Mouse (Mus musculus): Measurements from ENCODE around the gene Chmp3. TPM values are rescaled to one million over a fixed set of nuclear protein-coding genes. Genes with fewer than 3 reads are reported as not detected.
A peak's percentile ranks its signal among the peaks of the same experiment; 100 is the strongest.

Chmp3 gene
- polyA plus RNA-seq, 1 experiment: 114 TPM

GRCm38 (mm10) chr6:71607756-71608155, 64.2 kb downstream of the Chmp3 start:
- DNase-seq (ENCODE audit: extremely low spot score in 1 of 2, low spot score in 1 of 2): peak in 1 of 2 experiments; percentile 52

GRCm38 (mm10) chr6:71608994-71609393, 65.4 kb downstream of the Chmp3 start:
- no peak for DNase-seq (ENCODE audit: extremely low spot score in 1 of 2, low spot score in 1 of 2)

GRCm38 (mm10) chr6:71609968-71610367, 66.4 kb downstream of the Chmp3 start:
- peak; percentile 50 to 65 for DNase-seq (ENCODE audit: extremely low spot score in 1 of 2, low spot score in 1 of 2)

GRCm38 (mm10) chr6:71613225-71613624, 69.6 kb downstream of the Chmp3 start:
- no peak for DNase-seq (ENCODE audit: extremely low spot score in 1 of 2, low spot score in 1 of 2)

- no peak for DNase-seq (ENCODE audit: extremely low spot score in 1 of 2, low spot score in 1 of 2)
These were observed 73.4 kb downstream of the Chmp3 start for GRCm38 (mm10) chr6:71616959-71617358.

- no peak for DNase-seq (ENCODE audit: extremely low spot score in 1 of 2, low spot score in 1 of 2)
These were observed 78.0 kb downstream of the Chmp3 start for GRCm38 (mm10) chr6:71621551-71621950.

- peak in 1 of 2 experiments; percentile 42 for DNase-seq (ENCODE audit: extremely low spot score in 1 of 2, low spot score in 1 of 2)
These were observed 78.4 kb downstream of the Chmp3 start for GRCm38 (mm10) chr6:71621981-71622380.

GRCm38 (mm10) chr6:71624723-71625122, 81.1 kb downstream of the Chmp3 start:
- DNase-seq (ENCODE audit: extremely low spot score in 1 of 2, low spot score in 1 of 2): no peak

- no peak for DNase-seq (ENCODE audit: extremely low spot score in 1 of 2, low spot score in 1 of 2)
These were observed 82.4 kb downstream of the Chmp3 start for GRCm38 (mm10) chr6:71625984-71626383.

GRCm38 (mm10) chr6:71627325-71627724, 83.7 kb downstream of the Chmp3 start:
- DNase-seq (ENCODE audit: extremely low spot score in 1 of 2, low spot score in 1 of 2): no peak

- no peak for DNase-seq (ENCODE audit: extremely low spot score in 1 of 2, low spot score in 1 of 2)
These were observed 87.6 kb downstream of the Chmp3 start for GRCm38 (mm10) chr6:71631196-71631595.

- DNase-seq (ENCODE audit: extremely low spot score in 1 of 2, low spot score in 1 of 2): peak; percentile 16 to 40
These were observed 88.3 kb downstream of the Chmp3 start for GRCm38 (mm10) chr6:71631706-71632461.

Other genes starting within 250 kb of the Chmp3 start
- 1.3 and 2.1 TPM in 2 replicates for gene Smyd1, start 221.6 kb upstream of the Chmp3 start, polyA plus RNA-seq (2012; rRNA removed)
- gene Cd8b1, start 221.0 kb upstream of the Chmp3 start, polyA plus RNA-seq (2012; rRNA removed): not detected in 2 replicates
- gene Cd8a, start 170.4 kb upstream of the Chmp3 start, polyA plus RNA-seq (2012; rRNA removed): 0.02 TPM in 1 of 2 replicates, not detected in the other
- gene Rmnd5a, start 103.2 kb upstream of the Chmp3 start, polyA plus RNA-seq (2012; rRNA removed): 67.5 and 67.8 TPM in 2 replicates
- 33.2 and 34.8 TPM in 2 replicates for gene Rnf103, start 49.9 kb upstream of the Chmp3 start, polyA plus RNA-seq (2012; rRNA removed)
- gene Kdm3a, start 89.2 kb downstream of the Chmp3 start, polyA plus RNA-seq (2012; rRNA removed): 34.5 and 38.4 TPM in 2 replicates
- 72.4 and 82.5 TPM in 2 replicates for gene Reep1, start 163.8 kb downstream of the Chmp3 start, polyA plus RNA-seq (2012; rRNA removed)